Mouse (Mus musculus) midbrain, embryonic 11.5 days (tissue): ENCODE measurements around the gene Ddit4. TPM values are rescaled to one million over a fixed set of nuclear protein-coding genes. Genes with fewer than 3 reads are reported as not detected.

ENCODE experiments used
- ATAC-seq: fragments of 200-750 bp; cut with Nextera tagmentation; 2 replicates; pipeline ENCODE4 v1.8.0; 2017; ENCODE audit warnings: moderate TSS enrichment, moderate library complexity; ENCODE audit not compliant: low FRiP score
- DNase-seq: peaks from one replicate; pipeline ENCODE4 v3.0.0; 2015; ENCODE audit warnings: low spot score; ENCODE audit errors: missing footprints
- H3K27ac ChIP-seq: fragments of 300-500 bp; sonication (generic); 2 replicates; pipeline ENCODE4 v1.5.1; 2014; ENCODE audit warnings: low read depth, low read length
- H3K27me3 ChIP-seq: fragments of 300-500 bp; sonication (generic); 2 replicates; pipeline ENCODE4 v1.6.1; 2014; ENCODE audit warnings: mild to moderate bottlenecking, low read length, moderate library complexity, mixed read lengths; ENCODE audit not compliant: control insufficient read depth, insufficient read depth
- H3K36me3 ChIP-seq: fragments of 300-500 bp; sonication (generic); 2 replicates; pipeline ENCODE4 v1.6.1; 2014; ENCODE audit warnings: mild to moderate bottlenecking, low read length, moderate library complexity, mixed read lengths; ENCODE audit not compliant: control insufficient read depth, insufficient read depth
- H3K4me1 ChIP-seq: fragments of 300-500 bp; sonication (generic); 2 replicates; pipeline ENCODE4 v1.6.1; 2014; ENCODE audit warnings: low read length; ENCODE audit not compliant: control insufficient read depth, insufficient read depth
- H3K4me2 ChIP-seq: fragments of 300-500 bp; sonication (generic); 2 replicates; pipeline ENCODE4 v1.6.1; 2014; ENCODE audit warnings: mild to moderate bottlenecking, moderate library complexity
- H3K4me3 ChIP-seq: fragments of 300-500 bp; sonication (generic); 2 replicates; pipeline ENCODE4 v1.5.1; 2014; ENCODE audit warnings: low read depth, low read length
- H3K9ac ChIP-seq: fragments of 300-500 bp; sonication (generic); 2 replicates; pipeline ENCODE4 v1.6.1; 2014; ENCODE audit warnings: low read length
- H3K9me3 ChIP-seq: fragments of 300-500 bp; sonication (generic); 2 replicates; pipeline ENCODE4 v1.6.1; 2016; ENCODE audit warnings: low read length; ENCODE audit not compliant: control insufficient read depth
- WGBS: fragments of 180-500 bp; shearing (Covaris S2); extraction: QIAGEN DNeasy Blood & Tissue Kit; methylation state at CpG from one replicate; pipeline ENCODE4 v1.1.7; 2014; 5-methylcytosine and 5-hydroxymethylcytosine counted together
- polyA plus RNA-seq: library from polyadenylated mRNA; unstranded; fragments of >200 nt; fragmentation: Nextera tagmentation; extraction: Ambion mirVana; gene quantifications from 2 replicates; pipeline ENCODE4 v1.2.1, GENCODE M21; 2014

Gene Ddit4
- polyA plus RNA-seq, 1 experiment from 2014 or later = 4.5 TPM

DNA sequence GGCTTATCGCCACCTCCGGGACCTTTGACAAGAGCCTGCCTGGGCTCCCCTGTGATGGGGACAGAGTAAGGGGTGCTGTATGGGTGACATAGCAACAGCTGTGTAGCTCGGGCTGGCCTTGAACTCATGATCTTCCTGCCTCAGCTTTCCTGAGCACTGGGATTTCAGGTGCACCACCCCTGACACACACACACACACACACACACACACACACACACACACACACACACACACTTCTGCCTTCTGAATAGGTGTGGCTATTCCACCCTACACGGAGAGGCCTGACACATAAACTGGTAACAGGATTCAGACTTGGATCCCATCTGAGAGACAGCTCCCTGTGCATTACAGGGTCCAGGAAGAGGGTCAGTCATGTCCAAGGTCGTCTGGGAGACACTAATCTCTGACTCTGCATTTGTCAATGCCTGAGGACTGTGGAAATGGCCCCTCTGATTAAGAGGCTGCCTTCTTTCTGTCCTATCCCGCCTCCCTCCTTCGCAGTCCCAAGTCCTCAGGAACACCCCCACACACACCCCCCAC, 42.8 kb downstream of the Ddit4 start:
- DNase-seq = no peak
- peak overlapping the region; percentile 24; the same call in 1 of the 2 replicates for H3K4me2 ChIP-seq
- no peak overlapping the region for H3K27ac ChIP-seq
- H3K27me3 ChIP-seq = no peaks in the 10 kb centered on the region; the same call in 1 of the 2 replicates
- peaks cover 30% of the 10 kb centered on the region for H3K4me1 ChIP-seq
- ATAC-seq = peak; percentile 8; the same call in 1 of the 2 replicates
- WGBS = 56% methylated on average over 7 of the region's 7 CpGs
- no peak overlapping the region for H3K9ac ChIP-seq
- H3K36me3 ChIP-seq = no peaks in the 10 kb centered on the region
- no peak overlapping the region for H3K4me3 ChIP-seq
- H3K9me3 ChIP-seq = no peaks in the 10 kb centered on the region

DNA sequence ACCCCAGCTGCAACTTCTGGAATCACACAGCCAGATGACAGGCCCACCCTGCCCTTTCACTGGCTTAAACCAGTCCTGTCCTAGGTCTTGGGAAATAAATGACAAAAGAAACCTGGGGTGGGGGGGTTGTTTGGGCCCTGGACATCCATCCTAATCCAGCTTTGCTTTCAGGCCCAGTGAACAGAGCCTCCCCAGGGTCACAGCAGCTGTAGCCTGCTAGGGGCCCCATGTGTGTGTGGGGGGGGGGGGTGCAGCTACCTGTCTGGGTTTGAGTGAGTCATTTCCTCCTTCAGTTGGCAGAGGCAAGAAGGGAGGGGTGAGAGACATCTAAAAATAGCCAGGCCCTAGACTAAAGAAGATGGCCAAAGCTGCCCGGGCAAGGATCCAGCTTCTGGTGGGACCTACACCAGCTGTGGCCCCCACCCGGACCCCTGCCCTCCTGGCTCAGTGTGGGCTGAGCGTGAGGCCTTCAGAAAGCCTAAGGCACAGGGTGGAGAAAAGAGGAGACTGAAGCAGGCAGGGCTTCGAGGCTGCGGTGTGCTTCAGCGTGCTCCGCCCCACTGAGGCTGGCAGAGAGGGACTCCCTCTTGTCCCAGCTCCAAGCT, 43.8 kb downstream of the Ddit4 start:
- ATAC-seq = peak; percentile 7; the same call in 1 of the 2 replicates

DNA sequence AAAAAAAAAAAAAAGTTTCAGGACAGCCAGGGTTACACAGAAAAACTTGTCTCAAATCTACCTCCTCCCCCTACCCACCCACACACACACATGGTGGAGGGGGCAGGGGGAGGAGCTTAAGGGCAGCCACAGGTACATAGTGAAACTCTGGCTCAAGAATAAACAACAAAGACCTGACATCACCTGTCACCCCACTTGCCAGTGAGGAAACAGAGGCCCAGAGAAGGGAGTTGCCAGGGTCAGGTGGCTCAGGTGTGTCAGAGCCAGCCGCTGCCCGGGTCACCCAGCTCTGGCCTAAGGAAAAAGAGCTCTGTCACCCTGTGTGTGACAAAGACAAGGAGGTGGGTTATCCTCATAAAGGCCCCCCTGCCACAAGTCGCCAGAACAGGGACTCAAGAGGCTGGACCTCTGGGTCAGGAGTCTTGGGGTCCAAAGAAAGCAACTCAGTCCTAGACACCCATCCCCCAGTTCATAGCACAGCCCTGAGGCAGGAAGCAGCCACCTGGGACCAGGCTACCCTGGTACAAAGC, 44.5 kb downstream of the Ddit4 start:
- WGBS = 51% methylated on average over 3 of the region's 3 CpGs
- Histone ChIP-seq H3K9me3 (no peaks in the 10 kb centered on the region), H3K9ac (no peak overlapping the region), H3K4me3 (no peak overlapping the region), H3K4me2 (no peak overlapping the region), H3K27ac (no peak overlapping the region; the same call in 1 of the 2 replicates), H3K36me3 (no peaks in the 10 kb centered on the region), H3K4me1 (peaks cover 31% of the 10 kb centered on the region), H3K27me3 (no peaks in the 10 kb centered on the region; the same call in 1 of the 2 replicates)
- no peak for DNase-seq
- no peak for ATAC-seq

More for the DNA sequence above, 43.8 kb downstream of the Ddit4 start:
- peak overlapping the region; percentile 30; the same call in 1 of the 2 replicates for H3K9ac ChIP-seq
- WGBS = 47% methylated on average over 7 of the region's 7 CpGs
- no peak overlapping the region for H3K4me2 ChIP-seq
- H3K27ac ChIP-seq = no peak overlapping the region
- H3K36me3 ChIP-seq = no peaks in the 10 kb centered on the region
- H3K27me3 ChIP-seq = no peaks in the 10 kb centered on the region; the same call in 1 of the 2 replicates
- no peak overlapping the region for H3K4me3 ChIP-seq
- peaks cover 34% of the 10 kb centered on the region for H3K4me1 ChIP-seq
- DNase-seq = peak; percentile 85
- no peaks in the 10 kb centered on the region for H3K9me3 ChIP-seq

DNA sequence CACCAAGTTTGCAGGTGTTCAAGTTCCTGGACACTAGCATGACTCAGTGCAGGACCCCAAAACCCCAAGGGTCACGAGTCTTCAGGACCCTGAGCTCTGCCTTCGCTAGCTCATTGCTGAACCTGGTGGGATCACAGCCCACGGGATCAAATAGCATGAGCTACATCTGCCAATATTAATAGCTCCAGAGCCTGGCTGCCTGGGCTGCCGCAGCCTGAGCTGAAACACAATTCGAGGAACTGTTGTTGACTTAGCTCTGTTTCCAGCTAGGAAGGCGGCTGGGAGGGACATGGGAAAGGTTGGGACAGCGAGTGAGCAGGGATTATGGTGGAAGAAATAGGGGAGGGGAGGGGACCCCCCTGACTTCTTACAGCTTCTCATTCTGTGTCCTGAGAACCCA, 48.5 kb downstream of the Ddit4 start:
- peaks cover 46% of the 10 kb centered on the region for H3K4me1 ChIP-seq
- H3K9ac ChIP-seq = no peak overlapping the region
- H3K9me3 ChIP-seq = no peaks in the 10 kb centered on the region
- 52% methylated on average over 7 of the region's 7 CpGs for WGBS
- no peak overlapping the region for H3K4me2 ChIP-seq
- no peak overlapping the region for H3K4me3 ChIP-seq
- no peaks in the 10 kb centered on the region for H3K36me3 ChIP-seq
- no peaks in the 10 kb centered on the region for H3K27me3 ChIP-seq
- DNase-seq (no peak), ATAC-seq (no peak)
- H3K27ac ChIP-seq = peak overlapping the region; percentile 12; the same call in 1 of the 2 replicates

DNA sequence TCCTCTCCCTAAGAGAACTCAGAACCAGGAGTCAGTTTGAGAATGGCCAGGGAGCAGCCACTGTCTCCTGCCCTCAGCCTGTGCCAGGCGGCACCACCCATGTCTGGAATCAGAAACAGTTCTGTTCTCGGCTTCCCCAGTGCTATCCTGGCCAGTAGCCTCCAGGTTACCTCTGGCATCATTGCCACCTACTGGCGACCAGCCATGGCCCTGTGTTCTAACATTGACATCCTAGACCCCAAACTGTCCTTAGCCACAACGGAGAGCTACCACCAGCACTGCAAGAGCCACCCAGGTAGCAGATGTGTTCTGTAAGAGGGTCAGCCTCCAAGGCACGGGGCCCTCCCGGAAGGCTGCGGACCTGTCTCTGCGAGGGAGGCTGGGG, 49.0 kb downstream of the Ddit4 start:
- Histone ChIP-seq H3K36me3 (no peaks in the 10 kb centered on the region), H3K4me1 (peaks cover 48% of the 10 kb centered on the region), H3K9ac (no peak overlapping the region), H3K27ac (no peak overlapping the region), H3K27me3 (no peaks in the 10 kb centered on the region), H3K4me3 (no peak overlapping the region), H3K4me2 (no peak overlapping the region), H3K9me3 (no peaks in the 10 kb centered on the region)
- 65% methylated on average over 8 of the region's 8 CpGs for WGBS
- ATAC-seq (no peak), DNase-seq (no peak)

DNA sequence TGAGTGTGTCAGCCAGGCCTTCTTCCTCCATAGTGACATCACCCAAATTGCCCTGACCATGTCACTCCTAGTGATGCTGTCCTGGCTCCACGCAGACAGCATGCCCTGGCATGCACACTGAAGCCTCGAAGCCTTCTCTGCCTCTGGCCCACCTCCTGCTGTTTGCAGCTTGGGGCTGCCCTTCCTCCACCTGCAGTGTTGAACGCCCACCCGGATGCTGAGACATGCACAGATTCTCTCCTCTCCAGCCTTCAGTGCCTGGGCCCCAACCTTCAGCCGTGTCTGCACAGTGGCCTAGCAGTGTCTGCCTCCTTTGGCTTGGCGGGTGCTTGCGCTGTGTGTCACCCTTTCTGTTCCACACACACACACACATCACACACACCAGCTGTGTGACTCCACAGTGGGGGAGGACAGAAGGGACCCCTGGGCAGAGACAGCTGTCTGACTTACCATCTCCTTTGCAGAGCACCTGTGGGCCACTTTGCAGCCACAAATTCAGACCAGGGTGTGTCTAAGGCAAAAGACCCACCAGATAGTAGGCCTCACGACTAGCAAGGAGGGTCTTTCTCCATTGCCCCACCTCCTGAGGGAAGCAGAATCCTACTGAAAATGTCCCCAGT, 49.5 kb downstream of the Ddit4 start:
- ATAC-seq (no peak), DNase-seq (peak; percentile 86)
- no peak overlapping the region for H3K27ac ChIP-seq
- no peak overlapping the region for H3K4me3 ChIP-seq
- 78% methylated on average over 8 of the region's 8 CpGs for WGBS
- H3K36me3 ChIP-seq = no peaks in the 10 kb centered on the region
- H3K4me2 ChIP-seq = no peak overlapping the region
- peaks cover 48% of the 10 kb centered on the region for H3K4me1 ChIP-seq
- no peaks in the 10 kb centered on the region for H3K9me3 ChIP-seq
- H3K9ac ChIP-seq = peak overlapping the region; percentile 12; the same call in 1 of the 2 replicates
- H3K27me3 ChIP-seq = no peaks in the 10 kb centered on the region

DNA sequence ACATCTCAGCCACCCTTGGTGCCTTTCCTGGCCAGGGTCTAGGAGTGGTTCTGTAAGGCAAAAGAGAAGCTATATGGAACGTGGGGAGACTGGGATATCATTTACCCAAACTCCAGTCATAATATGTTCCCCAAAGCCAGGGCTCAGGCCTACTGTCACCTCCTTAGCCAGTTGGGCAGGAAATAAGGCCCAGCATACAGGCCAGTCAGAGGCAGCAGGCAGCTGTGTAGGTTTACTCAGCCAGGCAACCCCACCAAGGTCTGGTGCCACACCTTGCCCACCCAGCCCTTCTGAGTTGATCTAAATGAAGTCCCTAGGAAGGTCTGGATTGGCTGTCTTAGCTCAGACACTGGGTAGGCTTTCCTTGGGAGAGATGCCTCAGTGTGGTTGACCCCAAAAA, 50.2 kb downstream of the Ddit4 start:
- 67% methylated on average over 1 of the region's 1 CpGs for WGBS
- Histone ChIP-seq H3K9me3 (no peaks in the 10 kb centered on the region), H3K4me3 (no peak overlapping the region), H3K4me1 (peaks cover 53% of the 10 kb centered on the region), H3K9ac (peak overlapping the region; percentile 9; the same call in 1 of the 2 replicates), H3K4me2 (no peak overlapping the region), H3K27me3 (no peaks in the 10 kb centered on the region), H3K36me3 (no peaks in the 10 kb centered on the region), H3K27ac (peak overlapping the region; percentile 25; the same call in 1 of the 2 replicates)
- DNase-seq (no peak), ATAC-seq (no peak)

DNA sequence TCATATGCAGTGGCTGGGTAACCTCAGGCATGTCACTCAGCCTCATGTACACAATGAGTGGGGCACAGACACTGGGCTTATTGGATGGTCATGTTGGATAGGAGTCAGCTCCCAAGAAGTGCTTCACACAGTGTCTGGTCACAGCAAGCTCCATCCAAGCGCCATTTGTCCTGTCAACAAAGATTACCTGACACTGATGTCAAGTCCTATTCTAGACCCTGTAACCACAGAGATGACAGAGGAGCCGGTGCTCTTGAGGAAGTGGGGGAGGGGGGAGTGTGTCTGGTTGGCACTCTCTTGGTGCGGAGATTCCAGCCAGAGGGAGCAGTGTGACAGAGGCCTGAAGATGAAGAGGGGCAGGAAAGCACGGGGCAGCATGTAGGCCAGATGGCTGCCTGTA, 50.7 kb downstream of the Ddit4 start:
- no peaks in the 10 kb centered on the region for H3K27me3 ChIP-seq
- no peaks in the 10 kb centered on the region for H3K36me3 ChIP-seq
- no peaks in the 10 kb centered on the region for H3K9me3 ChIP-seq
- peaks cover 57% of the 10 kb centered on the region for H3K4me1 ChIP-seq
- DNase-seq (peak; percentile 87), ATAC-seq (no peak)
- H3K27ac ChIP-seq = no peak overlapping the region
- no peak overlapping the region for H3K9ac ChIP-seq
- 61% methylated on average over 4 of the region's 4 CpGs for WGBS
- no peak overlapping the region for H3K4me3 ChIP-seq
- H3K4me2 ChIP-seq = no peak overlapping the region

DNA sequence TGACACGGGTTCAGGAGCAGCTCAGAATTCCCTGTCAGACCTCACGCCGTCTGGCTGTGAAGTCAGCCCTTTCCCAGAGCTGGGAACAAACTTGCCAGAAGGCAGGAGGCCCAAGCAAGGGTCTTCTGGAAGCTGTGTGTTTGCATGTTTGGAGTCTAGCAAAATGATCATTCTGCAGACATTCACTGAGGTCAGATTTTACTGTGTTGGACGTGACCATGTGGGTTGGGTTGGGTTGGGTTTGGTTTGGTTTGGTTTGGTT, 51.5 kb downstream of the Ddit4 start:
- WGBS = 51% methylated on average over 4 of the region's 4 CpGs
- Histone ChIP-seq H3K27me3 (no peaks in the 10 kb centered on the region), H3K9me3 (no peaks in the 10 kb centered on the region), H3K4me1 (peaks cover 57% of the 10 kb centered on the region), H3K4me2 (peak overlapping the region; percentile 23; the same call in 1 of the 2 replicates), H3K4me3 (no peak overlapping the region), H3K9ac (peak overlapping the region; percentile 48), H3K27ac (peak overlapping the region; percentile 95), H3K36me3 (no peaks in the 10 kb centered on the region)
- DNase-seq (no peak), ATAC-seq (no peak)
